Comparison of ENCODE assay signal across 21 mouse cellular contexts in genomic region chr2:157897131-157897530, GRCm38 (mm10). TPM values are rescaled to one million over a fixed set of nuclear protein-coding genes. Genes with fewer than 3 reads are reported as not detected.
DNase-seq lines count a peak whose midpoint lies in the region; ATAC-seq and TF ChIP-seq lines count a peak whose summit lies in the region.
"Had no signal": no experiment of that assay in that cellular context is flagged by ENCODE, and none has a peak within 500 bp of the region (broad histone marks: within the 10 kb centered on the region; RNA-seq: fewer than 3 reads in every experiment).

No protein-coding gene starts in this region.

- no peak overlapping the region for H3K4me3 ChIP-seq in lung, embryonic 16.5 days (ENCODE audit: low read length)
- no peak overlapping the region for H3K4me3 ChIP-seq in lung, adult 2 months (replicated peaks; ENCODE audit: extremely low read depth, low read depth, low read length)
- no peak overlapping the region for H3K4me3 ChIP-seq in stomach, embryonic 14.5 days (ENCODE audit: low read depth, low read length)
- H3K4me3 ChIP-seq in intestine, postnatal 0 days (ENCODE audit: low read depth, low read length): no peak overlapping the region
- H3K4me3 ChIP-seq: embryonic facial prominence, embryonic 15.5 days; forebrain, embryonic 10.5 days; heart, adult 2 months; midbrain, embryonic 10.5 days had no signal

- no peaks in the 10 kb centered on the region for H3K4me1 ChIP-seq in lung, embryonic 16.5 days (replicated peaks; ENCODE audit: control insufficient read depth, insufficient read depth, low read length)
- H3K4me1 ChIP-seq in lung, adult 2 months (ENCODE audit: control insufficient read depth, insufficient read depth, low read length): no peaks in the 10 kb centered on the region
- H3K4me1 ChIP-seq in stomach, embryonic 14.5 days (ENCODE audit: control insufficient read depth, insufficient read depth, low read length): no peaks in the 10 kb centered on the region
- H3K4me1 ChIP-seq in intestine, postnatal 0 days (replicated peaks; ENCODE audit: control insufficient read depth, insufficient read depth, low read length): no peaks in the 10 kb centered on the region
- H3K4me1 ChIP-seq: embryonic facial prominence, embryonic 15.5 days had no signal

- no peak overlapping the region for H3K9ac ChIP-seq in lung, embryonic 16.5 days (ENCODE audit: low read length)
- H3K9ac ChIP-seq in stomach, embryonic 14.5 days (replicated peaks; ENCODE audit: low read depth, low read length): no peak overlapping the region
- H3K9ac ChIP-seq in intestine, postnatal 0 days (ENCODE audit: low read depth, low read length): no peak overlapping the region
- H3K9ac ChIP-seq: embryonic facial prominence, embryonic 15.5 days had no signal

- TF ChIP-seq POLR2A in lung, adult 2 months (IDR thresholded peaks at IDR 0.05; ENCODE audit: borderline replicate concordance, extremely low read depth, low read depth, low read length): no peak

- WGBS in lung, embryonic 16.5 days: 69% methylated on average over 4 of the region's 4 CpGs
- WGBS in lung, adult 2 months: 60% methylated on average over 4 of the region's 4 CpGs
- WGBS in stomach, embryonic 14.5 days: 68% methylated on average over 4 of the region's 4 CpGs
- 64% methylated on average over 4 of the region's 4 CpGs for WGBS in intestine, postnatal 0 days

- H3K36me3 ChIP-seq in lung, embryonic 16.5 days (ENCODE audit: control insufficient read depth, insufficient read depth, low read length): no peaks in the 10 kb centered on the region
- no peaks in the 10 kb centered on the region for H3K36me3 ChIP-seq in stomach, embryonic 14.5 days (ENCODE audit: control insufficient read depth, insufficient read depth, low read length)
- no peaks in the 10 kb centered on the region for H3K36me3 ChIP-seq in intestine, postnatal 0 days (ENCODE audit: control insufficient read depth, insufficient read depth)
- H3K36me3 ChIP-seq: embryonic facial prominence, embryonic 15.5 days; forebrain, embryonic 10.5 days had no signal

- peak; percentile 20; the same call in 1 of the 2 replicates for ATAC-seq in lung, embryonic 16.5 days (ENCODE audit: low read depth)
- 0 out of 2 replicates have a peak, but pooled peaks have one; percentile 16 for ATAC-seq in stomach, embryonic 14.5 days (ENCODE audit: insufficient number of reproducible peaks, insufficient read depth, low FRiP score, low read depth)
- ATAC-seq in intestine, postnatal 0 days: no peak
- ATAC-seq: CD4-positive, CD25-positive, alpha-beta regulatory T cell, adult 4 months had no signal

- intact Hi-C loops in heart, postnatal 25 days (cut with DNase I): no loop called here

- no peak for TF ChIP-seq CTCF in lung, adult 2 months (IDR thresholded peaks at IDR 0.05; ENCODE audit: insufficient read depth, low read length)
- no peak for TF ChIP-seq CTCF in intestine, postnatal 0 days (IDR thresholded peaks at IDR 0.05; ENCODE audit: low read depth)

- H3K9me3 ChIP-seq in lung, embryonic 16.5 days (ENCODE audit: control insufficient read depth, low read length): no peaks in the 10 kb centered on the region
- H3K9me3 ChIP-seq in stomach, embryonic 14.5 days (ENCODE audit: control insufficient read depth, low read depth, low read length): no peaks in the 10 kb centered on the region
- no peaks in the 10 kb centered on the region for H3K9me3 ChIP-seq in intestine, postnatal 0 days (ENCODE audit: control insufficient read depth)
- H3K9me3 ChIP-seq: embryonic facial prominence, embryonic 15.5 days; forebrain, embryonic 10.5 days; G1E; midbrain, embryonic 10.5 days had no signal

- peaks cover 5% of the 10 kb centered on the region; the same call in 1 of the 2 replicates for H3K27me3 ChIP-seq in lung, embryonic 16.5 days (ENCODE audit: control insufficient read depth, insufficient read depth, low read depth, low read length)
- H3K27me3 ChIP-seq in stomach, embryonic 14.5 days (ENCODE audit: control insufficient read depth, insufficient read depth, low read length): no peaks in the 10 kb centered on the region
- H3K27me3 ChIP-seq in intestine, postnatal 0 days (replicated peaks; ENCODE audit: control insufficient read depth, insufficient read depth, low read length): no peaks in the 10 kb centered on the region

- no peak overlapping the region for H3K4me2 ChIP-seq in lung, embryonic 16.5 days (ENCODE audit: low read depth, low read length)
- H3K4me2 ChIP-seq in stomach, embryonic 14.5 days (replicated peaks; ENCODE audit: low read depth, low read length): no peak overlapping the region
- H3K4me2 ChIP-seq in intestine, postnatal 0 days (replicated peaks; ENCODE audit: low read depth): no peak overlapping the region
- H3K4me2 ChIP-seq: embryonic facial prominence, embryonic 15.5 days had no signal

- no peak overlapping the region for H3K27ac ChIP-seq in lung, embryonic 16.5 days (ENCODE audit: low read length)
- no peak overlapping the region for H3K27ac ChIP-seq in stomach, embryonic 14.5 days (ENCODE audit: low read length)
- H3K27ac ChIP-seq in intestine, postnatal 0 days (ENCODE audit: low read depth, low read length): no peak overlapping the region
- H3K27ac ChIP-seq: embryonic facial prominence, embryonic 15.5 days; forebrain, embryonic 10.5 days; heart, adult 2 months had no signal

- DNase-seq in heart, postnatal 4 days: peak; percentile 15
- DNase-seq in heart, postnatal 25 days (ENCODE audit: low spot score): no peak
- DNase-seq in lung, adult 2 months: no peak
- DNase-seq in NIH3T3 (ENCODE audit: low read depth): peak; percentile 9
- DNase-seq: cerebellum, adult 11 months; gastrocnemius, postnatal 14 days; heart, adult 2 months; kidney, adult 8-10 months; lung, adult 18-20 months; right cerebral cortex, postnatal 14 days; thymus, postnatal 25 days had no signal

RNA-seq across cellular contexts. Expression of gene Vstm2l, which starts 17.3 kb away (rescaled TPM):
- under 1 TPM in 1 of 2 experiments, not detected in 1; 0.32 TPM for total RNA-seq in heart, postnatal 4 days (2021)
- total RNA-seq in heart, postnatal 25 days (2021): not detected
- not detected in 2 replicates for polyA plus RNA-seq in lung, embryonic 16.5 days (2015; fragmentation: Nextera tagmentation; extraction: Ambion mirVana)
- polyA plus RNA-seq in lung, adult 2 months (2012; rRNA removed): not detected in 2 replicates
- polyA plus RNA-seq in stomach, embryonic 14.5 days (2014; fragmentation: Nextera tagmentation; extraction: Ambion mirVana): 0.17 and 0.49 TPM in 2 replicates
- polyA plus RNA-seq in intestine, postnatal 0 days (2015; fragmentation: Nextera tagmentation; extraction: Ambion mirVana): 0.75 and 0.90 TPM in 2 replicates
- total RNA-seq: G1E; gastrocnemius, postnatal 14 days; heart, adult 2 months; liver, adult 2 months had no signal
- polyA plus RNA-seq: CD4-positive, CD25-positive, alpha-beta regulatory T cell, adult 4 months; G1E; heart, postnatal 0 days; liver, adult 2 months had no signal

Comparison
In these comparisons a context has a peak if more than half of its experiments do, and no peak if none do; other contexts are left out.
1. DNase-seq: peak in heart, postnatal 4 days (single experiment) and NIH3T3 (single experiment); none in heart, postnatal 25 days (single experiment) and lung, adult 2 months (single experiment).